Mouse (Mus musculus) C2C12 (cell line): ENCODE measurements at regions not wholly inside any gene's neighbourhood (a gene's known extent, or its start where the extent isn't known, plus 50 kb on each side); places are given as distances from the start of the nearest gene placed in this dataset.

Source experiments
- H3K27me3 ChIP-seq: one replicate; pipeline ENCODE4 v1.6.1; 2011; ENCODE audit not compliant: control insufficient read depth, insufficient read depth, insufficient read length
- H3K36me3 ChIP-seq: one replicate; pipeline ENCODE4 v1.6.1; 2011; ENCODE audit not compliant: control insufficient read depth, insufficient read depth
- H3K4me3 ChIP-seq: one replicate; pipeline ENCODE4 v1.5.1; 2011; ENCODE audit warnings: mild to moderate bottlenecking, control low read depth; ENCODE audit not compliant: poor library complexity, insufficient read depth, severe bottlenecking
- H3K79me2 ChIP-seq: one replicate; pipeline ENCODE4 v1.6.1; 2011; ENCODE audit not compliant: control insufficient read depth, insufficient read depth
- H3K79me3 ChIP-seq: one replicate; pipeline ENCODE4 v1.6.1; 2011; ENCODE audit warnings: low read depth, control low read depth
- H3ac ChIP-seq: one replicate; pipeline ENCODE3; 2011; ENCODE audit warnings: low read depth; ENCODE audit not compliant: control insufficient read depth, insufficient read length
- CEBPB ChIP-seq: IDR thresholded peaks from one replicate; pipeline ENCODE4 v1.6.1; 2011; ENCODE audit warnings: low read depth, mild to moderate bottlenecking, control low read depth, moderate library complexity
- CTCF ChIP-seq: IDR thresholded peaks from one replicate; pipeline ENCODE4 v1.5.1; 2011; ENCODE audit not compliant: control insufficient read depth, insufficient read depth, insufficient read length
- FOSL1 ChIP-seq: IDR thresholded peaks from one replicate; pipeline ENCODE4 v1.8.0; 2011; ENCODE audit warnings: mild to moderate bottlenecking, low read length; ENCODE audit not compliant: poor library complexity, insufficient read depth, severe bottlenecking
- MAX ChIP-seq: IDR thresholded peaks from one replicate; pipeline ENCODE4 v1.6.1; 2011; ENCODE audit warnings: mild to moderate bottlenecking, control low read depth
- MYOD1 ChIP-seq: IDR thresholded peaks from one replicate; pipeline ENCODE4 v1.6.1; 2011; ENCODE audit warnings: low read depth; ENCODE audit not compliant: control insufficient read depth, insufficient read length
- MYOG ChIP-seq: IDR thresholded peaks from one replicate; pipeline ENCODE4 v1.6.1; 2011; ENCODE audit not compliant: control insufficient read depth, insufficient read length; ENCODE audit errors: extremely low read depth
- USF1 ChIP-seq: IDR thresholded peaks from one replicate; pipeline ENCODE4 v1.6.1; 2011; ENCODE audit warnings: low read depth, mild to moderate bottlenecking, control low read depth, moderate library complexity

- H3K79me2 ChIP-seq: no peaks in the 10 kb centered on the region
- peaks cover 3% of the 10 kb centered on the region for H3K27me3 ChIP-seq
- no peaks in the 10 kb centered on the region for H3K79me3 ChIP-seq
- TF ChIP-seq CEBPB (no peak), MAX (no peak), FOSL1 (no peak)
- H3K36me3 ChIP-seq: no peaks in the 10 kb centered on the region
- no peak overlapping the region for H3K4me3 ChIP-seq
- no peak overlapping the region for H3ac ChIP-seq
Observed at GRCm38 (mm10) chr3:100401080-100401479, 88.0 kb downstream of the Tent5c start.

DNA sequence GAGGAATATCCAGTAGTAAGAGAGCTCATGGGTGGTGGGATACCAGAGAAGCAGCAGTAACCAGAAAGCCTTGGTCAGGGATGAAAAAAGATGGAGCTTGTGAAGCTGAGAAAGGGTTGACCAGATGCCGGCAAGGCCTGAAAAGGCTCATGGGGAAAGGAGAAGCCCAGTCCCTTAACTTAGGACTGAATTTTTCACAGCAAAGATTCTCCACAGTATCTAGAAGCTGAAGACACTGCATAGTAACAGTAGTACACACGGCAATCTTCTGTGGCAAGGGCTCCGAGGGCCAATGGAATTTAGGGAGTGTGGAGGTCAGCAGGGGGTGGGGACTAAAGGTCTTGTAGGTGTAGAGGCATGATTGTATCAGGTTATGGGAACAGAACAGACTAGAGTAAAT lies 91.6 kb downstream of the Tent5c start:
- peaks cover under 1% of the 10 kb centered on the region for H3K27me3 ChIP-seq
- no peaks in the 10 kb centered on the region for H3K36me3 ChIP-seq
- H3K79me3 ChIP-seq: no peaks in the 10 kb centered on the region
- no peak for TF ChIP-seq CEBPB
- TF ChIP-seq MYOG: no peak
- TF ChIP-seq MAX: no peak
- no peak for TF ChIP-seq MYOD1
- no peak for TF ChIP-seq CTCF
- TF ChIP-seq FOSL1: no peak
- no peak for TF ChIP-seq USF1
- no peak overlapping the region for H3K4me3 ChIP-seq
- H3ac ChIP-seq: no peak overlapping the region
- H3K79me2 ChIP-seq: no peaks in the 10 kb centered on the region

DNA sequence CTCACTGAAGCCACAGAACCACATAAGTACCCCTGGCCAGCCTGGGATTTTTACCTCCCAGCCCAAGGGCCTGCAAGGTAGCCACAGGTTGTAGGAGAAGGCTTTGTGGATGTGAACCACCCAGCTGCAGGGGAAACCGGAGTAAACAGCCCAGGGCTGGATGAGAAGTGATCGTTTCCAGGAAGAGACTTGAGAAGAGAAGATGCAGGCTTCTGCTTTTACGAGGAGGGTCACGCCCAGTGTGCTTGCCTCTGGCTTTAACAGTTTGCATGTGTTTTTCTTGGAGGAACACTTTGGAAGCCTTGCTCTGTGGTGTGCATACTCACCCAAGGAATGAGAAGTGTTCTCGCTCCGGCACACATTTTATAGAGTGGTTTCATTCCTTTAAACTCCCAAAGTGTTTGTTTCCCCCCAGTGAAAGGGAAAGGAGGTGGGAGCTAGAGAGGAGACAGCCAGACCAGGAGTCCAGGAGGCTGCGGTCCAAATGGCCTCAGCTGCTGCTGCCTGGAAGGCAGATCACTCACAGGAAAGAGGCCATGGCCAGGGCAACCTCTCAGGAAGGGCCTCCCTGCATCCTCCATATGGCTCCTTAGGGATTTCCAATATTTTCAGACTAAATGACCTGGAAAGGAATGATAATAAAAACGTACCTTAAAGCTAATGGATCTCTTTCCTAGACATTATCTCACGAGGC lies 94.1 kb downstream of the Tent5c start:
- no peak for TF ChIP-seq CEBPB
- no peak for TF ChIP-seq FOSL1
- no peak for TF ChIP-seq MAX
- no peak for TF ChIP-seq CTCF
- TF ChIP-seq MYOD1: no peak
- TF ChIP-seq MYOG: no peak
- no peak for TF ChIP-seq USF1
- Histone ChIP-seq H3K27me3 (no peaks in the 10 kb centered on the region), H3K36me3 (no peaks in the 10 kb centered on the region), H3ac (no peak overlapping the region), H3K79me2 (no peaks in the 10 kb centered on the region), H3K4me3 (no peak overlapping the region), H3K79me3 (no peaks in the 10 kb centered on the region)

DNA sequence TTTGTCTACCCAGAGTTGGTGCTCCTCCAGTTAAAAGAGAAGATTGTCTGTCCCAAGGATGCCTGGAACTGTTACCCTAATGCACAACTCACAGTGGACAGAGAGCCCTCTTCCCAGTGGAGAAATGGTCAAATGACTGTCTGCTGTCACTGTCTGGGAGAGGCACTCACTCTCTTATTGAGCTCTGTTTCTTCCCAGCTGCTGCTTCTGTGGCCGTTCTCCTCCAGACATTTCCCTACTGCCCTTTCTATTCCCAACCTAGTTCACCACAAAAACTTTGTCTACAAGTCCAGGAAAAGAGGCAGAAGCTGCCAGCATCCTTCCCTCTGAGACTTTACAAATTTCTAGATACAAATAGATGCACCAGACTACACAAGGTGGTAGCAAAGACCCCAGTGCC lies 95.2 kb downstream of the Tent5c start:
- Histone ChIP-seq H3K27me3 (no peaks in the 10 kb centered on the region), H3K79me3 (no peaks in the 10 kb centered on the region), H3K4me3 (no peak overlapping the region), H3K79me2 (no peaks in the 10 kb centered on the region), H3K36me3 (no peaks in the 10 kb centered on the region), H3ac (no peak overlapping the region)
- TF ChIP-seq MAX (no peak), MYOD1 (no peak), USF1 (no peak), CTCF (no peak), FOSL1 (no peak), MYOG (no peak), CEBPB (no peak)

- TF ChIP-seq CEBPB: no peak
- TF ChIP-seq FOSL1: no peak
- no peak for TF ChIP-seq MYOG
- TF ChIP-seq CTCF: no peak
- TF ChIP-seq MYOD1: no peak
- no peak for TF ChIP-seq MAX
- no peak for TF ChIP-seq USF1
- H3K36me3 ChIP-seq: no peaks in the 10 kb centered on the region
- H3K27me3 ChIP-seq: no peaks in the 10 kb centered on the region
- no peaks in the 10 kb centered on the region for H3K79me3 ChIP-seq
- H3K4me3 ChIP-seq: no peak overlapping the region
- H3ac ChIP-seq: no peak overlapping the region
- H3K79me2 ChIP-seq: no peaks in the 10 kb centered on the region
Observed at GRCm38 (mm10) chr3:100382181-100382580, 106.9 kb downstream of the Tent5c start.

DNA sequence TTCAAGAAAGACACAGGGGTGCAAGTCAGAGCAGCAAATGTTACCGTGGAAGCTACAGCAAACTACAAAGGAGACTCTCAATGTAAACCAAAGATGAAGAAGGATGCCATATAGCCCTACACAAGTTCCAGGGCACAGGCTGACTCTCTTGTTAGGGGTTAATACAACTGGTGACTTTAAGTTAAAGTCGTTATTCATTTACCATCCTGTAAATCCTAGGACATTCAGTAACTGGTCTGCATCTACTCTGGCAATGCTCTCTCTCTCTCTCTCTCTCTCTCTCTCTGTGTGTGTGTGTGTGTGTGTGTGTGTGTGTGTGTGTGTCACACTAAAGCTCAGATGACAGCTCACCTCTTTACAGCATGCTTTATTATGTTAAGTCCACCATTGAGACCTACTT lies 107.8 kb downstream of the Tent5c start:
- H3K27me3 ChIP-seq: no peaks in the 10 kb centered on the region
- TF ChIP-seq USF1 (no peak), MAX (no peak), MYOG (no peak), CEBPB (no peak), MYOD1 (no peak), FOSL1 (no peak), CTCF (no peak)
- H3K79me2 ChIP-seq: no peaks in the 10 kb centered on the region
- no peak overlapping the region for H3K4me3 ChIP-seq
- H3K79me3 ChIP-seq: no peaks in the 10 kb centered on the region
- no peaks in the 10 kb centered on the region for H3K36me3 ChIP-seq
- no peak overlapping the region for H3ac ChIP-seq
